ENCODE assay signal across 8 mouse cellular contexts in the genomic region with DNA sequence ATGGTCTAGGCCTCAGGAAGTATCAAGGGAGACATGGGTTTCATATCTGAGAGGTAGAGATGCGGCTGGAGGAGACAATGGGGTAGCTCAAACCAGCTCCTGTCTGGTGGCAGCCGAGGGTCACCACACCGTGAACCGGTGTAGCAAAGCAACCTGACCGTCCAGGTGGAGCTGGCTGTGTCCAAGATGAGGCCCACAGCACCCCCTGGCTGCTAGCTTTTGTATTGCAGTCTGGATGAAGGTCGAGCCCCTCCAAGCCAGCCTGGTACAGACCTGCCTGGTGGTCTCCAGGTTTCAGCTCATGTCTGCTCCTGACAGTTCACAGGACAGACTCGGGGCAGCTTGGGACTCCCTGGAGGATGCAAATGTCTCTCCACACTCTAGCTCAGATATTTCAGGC. TPM values are rescaled to one million over a fixed set of nuclear protein-coding genes. Genes with fewer than 3 reads are reported as not detected.
DNase-seq lines count a peak whose midpoint lies in the region; ATAC-seq and TF ChIP-seq lines count a peak whose summit lies in the region.

No protein-coding gene starts in this region.

- H3K4me3 ChIP-seq in embryonic facial prominence, embryonic 14.5 days (ENCODE audit: low read depth, low read length): no peak overlapping the region
- no peak overlapping the region for H3K4me3 ChIP-seq in intestine, postnatal 0 days (ENCODE audit: low read depth, low read length)
- H3K4me3 ChIP-seq in liver, embryonic 14.5 days (ENCODE audit: insufficient read depth in 1 of 2, low read depth in 2 of 2, low read length in 2 of 2): no peak overlapping the region

- H3K27me3 ChIP-seq in embryonic facial prominence, embryonic 14.5 days (replicated peaks; ENCODE audit: control insufficient read depth, insufficient read depth, low read length): no peaks in the 10 kb centered on the region
- no peaks in the 10 kb centered on the region for H3K27me3 ChIP-seq in intestine, postnatal 0 days (replicated peaks; ENCODE audit: control insufficient read depth, insufficient read depth, low read length)
- H3K27me3 ChIP-seq in liver, embryonic 14.5 days (ENCODE audit: control insufficient read depth, insufficient read depth, low read length): no peaks in the 10 kb centered on the region

- 41% methylated on average over 6 of the region's 7 CpGs for WGBS in embryonic facial prominence, embryonic 14.5 days
- 51% methylated on average over 7 of the region's 7 CpGs for WGBS in intestine, postnatal 0 days
- 58% methylated on average over 7 of the region's 7 CpGs for WGBS in liver, embryonic 14.5 days (ENCODE audit: insufficient replicate concordance)

- TF ChIP-seq CTCF in intestine, postnatal 0 days (IDR thresholded peaks at IDR 0.05; ENCODE audit: low read depth): peak; percentile 85
- TF ChIP-seq CTCF in liver, embryonic 14.5 days (IDR thresholded peaks at IDR 0.05; ENCODE audit: low read depth): peak; percentile 92

- H3K4me1 ChIP-seq in embryonic facial prominence, embryonic 14.5 days (ENCODE audit: control insufficient read depth, insufficient read depth, low read length): no peaks in the 10 kb centered on the region
- no peaks in the 10 kb centered on the region for H3K4me1 ChIP-seq in intestine, postnatal 0 days (replicated peaks; ENCODE audit: control insufficient read depth, insufficient read depth, low read length)
- no peaks in the 10 kb centered on the region for H3K4me1 ChIP-seq in liver, embryonic 14.5 days (replicated peaks; ENCODE audit: control insufficient read depth in 2 of 2, insufficient read depth in 2 of 2, low read length in 1 of 2)

- peaks cover 90% of the 10 kb centered on the region for H3K36me3 ChIP-seq in embryonic facial prominence, embryonic 14.5 days (ENCODE audit: control insufficient read depth, insufficient read depth, low read length)
- peaks cover 52% of the 10 kb centered on the region for H3K36me3 ChIP-seq in intestine, postnatal 0 days (ENCODE audit: control insufficient read depth, insufficient read depth)
- H3K36me3 ChIP-seq in liver, embryonic 14.5 days (replicated peaks; ENCODE audit: control insufficient read depth, insufficient read depth, low read depth): no peaks in the 10 kb centered on the region

- no peaks in the 10 kb centered on the region for H3K9me3 ChIP-seq in embryonic facial prominence, embryonic 14.5 days (ENCODE audit: control insufficient read depth, low read length)
- no peaks in the 10 kb centered on the region for H3K9me3 ChIP-seq in intestine, postnatal 0 days (ENCODE audit: control insufficient read depth)
- no peaks in the 10 kb centered on the region for H3K9me3 ChIP-seq in liver, embryonic 14.5 days (ENCODE audit: control insufficient read depth, low read length)

- H3K4me2 ChIP-seq in embryonic facial prominence, embryonic 14.5 days (ENCODE audit: low read depth, low read length): no peak overlapping the region
- H3K4me2 ChIP-seq in intestine, postnatal 0 days (replicated peaks; ENCODE audit: low read depth): no peak overlapping the region
- H3K4me2 ChIP-seq in liver, embryonic 14.5 days (ENCODE audit: low read depth): no peak overlapping the region

- peak; percentile 73 to 76 for DNase-seq in right cerebral cortex, adult 2 months (ENCODE audit: low spot score in 2 of 2)
- no peak for DNase-seq in right cerebral cortex, adult 18-20 months
- DNase-seq in brain, adult 2 months (ENCODE audit: low read depth, low spot score): peak; percentile 62
- no peak for DNase-seq in embryonic facial prominence, embryonic 14.5 days (ENCODE audit: low spot score)
- DNase-seq in liver, embryonic 14.5 days (ENCODE audit: low read depth in 3 of 3, low spot score in 3 of 3): no peak
- peak; percentile 51 for DNase-seq in retina, postnatal 7 days (ENCODE audit: low read depth, low spot score)
- DNase-seq in urinary bladder, postnatal 25 days (ENCODE audit: low spot score): peak; percentile 72

- TF ChIP-seq EP300 in liver, embryonic 14.5 days (IDR thresholded peaks at IDR 0.05; ENCODE audit: low read depth): no peak

- H3K27ac ChIP-seq in embryonic facial prominence, embryonic 14.5 days (replicated peaks; ENCODE audit: low read depth, low read length): no peak overlapping the region
- H3K27ac ChIP-seq in intestine, postnatal 0 days (ENCODE audit: low read depth, low read length): no peak overlapping the region
- no peak overlapping the region for H3K27ac ChIP-seq in liver, embryonic 14.5 days

- no peak overlapping the region for H3K9ac ChIP-seq in embryonic facial prominence, embryonic 14.5 days (ENCODE audit: low read depth, low read length)
- no peak overlapping the region for H3K9ac ChIP-seq in intestine, postnatal 0 days (ENCODE audit: low read depth, low read length)
- H3K9ac ChIP-seq in liver, embryonic 14.5 days (replicated peaks): no peak overlapping the region

- ATAC-seq in embryonic facial prominence, embryonic 14.5 days (ENCODE audit: low read depth): peak; percentile 10; the same call in 1 of the 2 replicates
- ATAC-seq in intestine, postnatal 0 days: no peak
- no peak for ATAC-seq in liver, embryonic 14.5 days (ENCODE audit: insufficient read depth)

RNA-seq across cellular contexts. Expression of a gene that starts 11.5 kb away (rescaled TPM):
- polyA plus RNA-seq in embryonic facial prominence, embryonic 14.5 days (2014; fragmentation: Nextera tagmentation; extraction: Ambion mirVana): 19.3 and 29.0 TPM in 2 replicates
- polyA plus RNA-seq in intestine, postnatal 0 days (2015; fragmentation: Nextera tagmentation; extraction: Ambion mirVana): 1.5 and 1.7 TPM in 2 replicates
- polyA plus RNA-seq in liver, embryonic 14.5 days (2012; rRNA removed): 0.38 TPM in 2 replicates
- 0.15 and 0.32 TPM in 2 replicates for polyA plus RNA-seq in liver, embryonic 14.5 days (2014; fragmentation: Nextera tagmentation; extraction: Ambion mirVana)

Comparison
In these comparisons a context has a peak if more than half of its experiments do, and no peak if none do; other contexts are left out.
1. DNase-seq: peak in right cerebral cortex, adult 2 months (2 of 2), brain, adult 2 months (single experiment), retina, postnatal 7 days (single experiment) and urinary bladder, postnatal 25 days (single experiment); none in right cerebral cortex, adult 18-20 months (single experiment), embryonic facial prominence, embryonic 14.5 days (single experiment) and liver, embryonic 14.5 days (0 of 3).